Mouse (Mus musculus): ENCODE data around the gene Ttc39a. TPM values are rescaled to one million over a fixed set of nuclear protein-coding genes. Genes with fewer than 3 reads are reported as not detected.
A peak's percentile ranks its signal among the peaks of the same experiment; 100 is the strongest.

Gene Ttc39a
- polyA plus RNA-seq, 1 experiment, result 4.3 TPM

- DNase-seq (ENCODE audit: extremely low spot score in 1 of 2, low spot score in 1 of 2), result no peak
These were observed 39.5 kb downstream of the Ttc39a start for GRCm38 (mm10) chr4:109445956-109446355.

GRCm38 (mm10) chr4:109448531-109448930, 42.1 kb downstream of the Ttc39a start:
- no peak for DNase-seq (ENCODE audit: extremely low spot score in 1 of 2, low spot score in 1 of 2)

GRCm38 (mm10) chr4:109456821-109457220, 50.4 kb downstream of the Ttc39a start:
- DNase-seq (ENCODE audit: extremely low spot score in 1 of 2, low spot score in 1 of 2), result no peak

GRCm38 (mm10) chr4:109460421-109461179, 54.2 kb downstream of the Ttc39a start:
- no peak for DNase-seq (ENCODE audit: extremely low spot score in 1 of 2, low spot score in 1 of 2)

- DNase-seq (ENCODE audit: extremely low spot score in 1 of 2, low spot score in 1 of 2), result no peak
These were observed 57.5 kb downstream of the Ttc39a start for GRCm38 (mm10) chr4:109463892-109464291.

GRCm38 (mm10) chr4:109467687-109468086, 61.3 kb downstream of the Ttc39a start:
- no peak for DNase-seq (ENCODE audit: extremely low spot score in 1 of 2, low spot score in 1 of 2)

GRCm38 (mm10) chr4:109471606-109472005, 65.2 kb downstream of the Ttc39a start:
- no peak for DNase-seq (ENCODE audit: extremely low spot score in 1 of 2, low spot score in 1 of 2)

GRCm38 (mm10) chr4:109472566-109472965, 66.1 kb downstream of the Ttc39a start:
- DNase-seq (ENCODE audit: extremely low spot score in 1 of 2, low spot score in 1 of 2), result no peak

- DNase-seq (ENCODE audit: extremely low spot score in 1 of 2, low spot score in 1 of 2), result no peak
These were observed 68.7 kb downstream of the Ttc39a start for GRCm38 (mm10) chr4:109475078-109475477.

- peak in 1 of 2 experiments; percentile 37 for DNase-seq (ENCODE audit: extremely low spot score in 1 of 2, low spot score in 1 of 2)
These were observed 69.4 kb downstream of the Ttc39a start for GRCm38 (mm10) chr4:109475577-109476553.

- peak; percentile 71 to 90 for DNase-seq (ENCODE audit: extremely low spot score in 1 of 2, low spot score in 1 of 2)
These were observed 70.2 kb downstream of the Ttc39a start for GRCm38 (mm10) chr4:109476554-109477014.

GRCm38 (mm10) chr4:109477454-109477853, 71.0 kb downstream of the Ttc39a start:
- no peak for DNase-seq (ENCODE audit: extremely low spot score in 1 of 2, low spot score in 1 of 2)

GRCm38 (mm10) chr4:109481424-109481823, 75.0 kb downstream of the Ttc39a start:
- no peak for DNase-seq (ENCODE audit: extremely low spot score in 1 of 2, low spot score in 1 of 2)

- no peak for DNase-seq (ENCODE audit: extremely low spot score in 1 of 2, low spot score in 1 of 2)
These were observed 76.3 kb downstream of the Ttc39a start for GRCm38 (mm10) chr4:109482701-109483100.

GRCm38 (mm10) chr4:109484621-109485020, 78.2 kb downstream of the Ttc39a start, which contains the start of gene Rnf11:
Gene Rnf11 (minus strand): TSS chr4:109484728.
- DNase-seq (ENCODE audit: extremely low spot score in 1 of 2, low spot score in 1 of 2), result no peak

- no peak for DNase-seq (ENCODE audit: extremely low spot score in 1 of 2, low spot score in 1 of 2)
These were observed 82.4 kb downstream of the Ttc39a start for GRCm38 (mm10) chr4:109488812-109489211.

- DNase-seq (ENCODE audit: extremely low spot score in 1 of 2, low spot score in 1 of 2), result no peak
These were observed 87.2 kb downstream of the Ttc39a start for GRCm38 (mm10) chr4:109493581-109493980.

All from frontal cortex, adult 2 months (tissue).